Mouse (Mus musculus) CH12.LX (cell line): ENCODE results near the gene St3gal3.

Source experiments
- CTCF ChIP-seq, 2 experiments: IDR thresholded peaks in 1 of 2; conservative IDR thresholded peaks in 1 of 2; 2 replicates each; pipeline ENCODE4 v1.5.1; 2011 to 2012; ENCODE audit warnings: low read depth in 2 of 2, low read length in 2 of 2, improper control_type of control experiment in 1 of 2, inconsistent platforms in 1 of 2, mild to moderate bottlenecking in 1 of 2, moderate library complexity in 1 of 2
- ELF1 ChIP-seq: IDR thresholded peaks from 2 replicates; pipeline ENCODE4 v1.6.1; 2014; ENCODE audit warnings: low read depth, mild to moderate bottlenecking, inconsistent platforms, low read length, improper control_type of control experiment
- HCFC1 ChIP-seq: IDR thresholded peaks from 2 replicates; pipeline ENCODE4 v1.6.1; 2012; ENCODE audit warnings: low read depth, mild to moderate bottlenecking, inconsistent platforms, low read length, improper control_type of control experiment
- IRF4 ChIP-seq: IDR thresholded peaks from 2 replicates; pipeline ENCODE4 v1.6.1; 2014; ENCODE audit warnings: low read depth, mild to moderate bottlenecking, inconsistent platforms, low read length, improper control_type of control experiment
- MAFK ChIP-seq: IDR thresholded peaks from 2 replicates; pipeline ENCODE4 v1.6.1; 2011; ENCODE audit warnings: low read length, improper control_type of control experiment; ENCODE audit not compliant: insufficient replicate concordance
- POLR2A ChIP-seq: IDR thresholded peaks from 2 replicates; pipeline ENCODE4 v1.6.1; 2011; ENCODE audit warnings: low read depth, mild to moderate bottlenecking, improper control_type of control experiment, low read length
- POLR2AphosphoS2 ChIP-seq: IDR thresholded peaks from 2 replicates; pipeline ENCODE4 v1.6.1; 2011; ENCODE audit warnings: low read depth, low read length, improper control_type of control experiment
- ZC3H11A ChIP-seq: IDR thresholded peaks from 2 replicates; pipeline ENCODE4 v1.6.1; 2012; ENCODE audit warnings: low read depth, mild to moderate bottlenecking, inconsistent platforms, low read length, improper control_type of control experiment

- TF ChIP-seq MAFK (no peak), ELF1 (no peak), POLR2AphosphoS2 (no peak), ZC3H11A (no peak), IRF4 (0 out of 2 replicates have a peak, but pooled peaks have one; percentile 35), CTCF (conservative IDR thresholded peaks at IDR 0.05 in 1 of 2, IDR thresholded peaks at IDR 0.05 in 1 of 2; ENCODE audit: low read depth in 2 of 2, low read length in 2 of 2) (no peak), POLR2A (no peak), HCFC1 (no peak)
Measured at GRCm38 (mm10) chr4:118149055-118149576, 14.4 kb upstream of the St3gal3 start.
